Mouse (Mus musculus) cerebellum, adult 2 months (tissue): ENCODE data around the gene Aspscr1.

Experiments
- CTCF ChIP-seq: fragments of 200-500 bp; IDR thresholded peaks from 2 replicates; pipeline ENCODE4 v1.5.1; 2011; ENCODE audit warnings: low read depth, mild to moderate bottlenecking, control low read depth, low read length, moderate library complexity, borderline replicate concordance; ENCODE audit not compliant: insufficient read depth
- POLR2A ChIP-seq: fragments of 200-500 bp; IDR thresholded peaks from 2 replicates; pipeline ENCODE4 v1.6.1; 2011; ENCODE audit warnings: low read length, control low read depth, borderline replicate concordance; ENCODE audit not compliant: insufficient read depth

GRCm38 (mm10) chr11:120672687-120673593 is at the start of gene Aspscr1:
- TF ChIP-seq CTCF = no peak
- peak; percentile 31; the same call in 1 of the 2 replicates for TF ChIP-seq POLR2A
